Mouse (Mus musculus): ENCODE data around the gene Oas2.

The Oas2 gene

DNA sequence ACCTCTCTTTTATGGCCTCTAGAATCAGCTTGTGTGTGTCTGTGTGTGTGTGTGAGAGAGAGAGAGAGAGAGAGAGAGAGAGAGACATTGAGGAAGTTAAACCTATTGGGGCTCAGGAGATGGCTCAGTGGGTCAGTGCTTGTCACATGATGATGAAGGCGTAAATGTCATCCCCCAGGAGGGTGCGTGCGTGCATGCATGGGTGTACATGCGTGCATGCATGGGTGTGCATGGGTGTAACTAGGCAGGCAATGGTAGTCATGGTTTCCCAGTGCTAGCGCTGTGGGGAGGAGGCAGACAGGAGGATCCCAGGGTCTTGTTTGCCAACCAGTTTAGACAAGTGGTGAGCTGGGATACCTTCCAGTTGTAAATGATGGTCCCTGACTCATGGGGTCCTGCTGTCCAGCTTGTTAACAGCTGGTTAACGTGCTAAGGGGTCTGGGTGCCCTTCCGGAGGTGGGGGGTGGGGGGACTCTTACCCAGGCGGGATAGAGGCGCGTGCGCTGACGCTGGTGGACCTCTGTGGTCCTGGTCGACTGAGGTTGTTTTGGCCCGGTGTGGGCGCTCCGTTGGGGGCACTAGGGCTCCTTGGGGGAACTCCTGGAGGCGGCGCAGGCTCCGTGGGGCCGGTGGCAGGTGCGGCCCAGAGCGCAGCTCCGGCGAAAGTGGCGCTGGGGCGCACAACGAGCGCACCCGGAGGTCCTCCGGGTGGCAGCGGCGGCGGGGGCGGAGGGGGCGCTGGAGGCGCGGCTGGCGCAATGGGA, 55.5 kb downstream of the Oas2 start:
- no peak for DNase-seq

DNA sequence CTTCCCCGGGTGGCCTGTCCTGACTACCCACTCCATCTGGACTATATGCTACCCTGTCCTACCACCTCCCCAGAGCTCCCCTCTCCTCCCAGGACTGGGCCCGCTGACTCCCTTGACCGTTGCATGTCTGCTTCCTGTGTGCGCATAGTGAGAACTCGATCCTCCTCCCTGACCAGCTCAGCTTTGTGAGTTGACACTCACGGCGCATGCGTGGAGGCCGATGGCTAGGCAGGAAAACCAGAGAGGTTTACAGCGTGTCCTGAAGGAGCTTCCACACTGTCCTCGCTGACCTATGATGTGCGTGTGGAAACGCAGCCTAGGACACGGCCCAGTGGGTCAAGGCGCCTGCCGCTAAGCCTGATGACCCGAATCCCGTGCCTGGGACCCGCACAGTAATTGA, 57.6 kb downstream of the Oas2 start:
- no peak for DNase-seq

DNA sequence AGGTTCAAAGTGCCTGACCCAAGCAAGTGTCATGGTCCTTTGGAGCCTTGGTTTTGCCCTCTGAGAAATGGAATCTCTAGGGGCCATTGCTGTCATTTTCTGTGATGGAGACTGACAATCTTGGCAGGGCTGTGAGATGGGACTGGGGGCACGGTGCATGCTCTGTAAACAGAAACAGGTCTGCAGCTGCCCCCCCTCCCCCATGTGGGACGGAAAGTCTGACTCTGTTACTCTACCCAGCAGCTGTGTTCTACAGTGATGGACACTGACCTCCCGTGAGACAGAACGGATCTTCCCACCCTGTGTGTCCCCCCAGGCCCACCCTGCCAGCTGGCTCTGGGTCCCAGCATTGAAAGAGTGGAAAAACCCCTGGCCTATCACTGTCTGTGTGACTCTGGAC, 59.2 kb downstream of the Oas2 start:
- no peak for DNase-seq

DNA sequence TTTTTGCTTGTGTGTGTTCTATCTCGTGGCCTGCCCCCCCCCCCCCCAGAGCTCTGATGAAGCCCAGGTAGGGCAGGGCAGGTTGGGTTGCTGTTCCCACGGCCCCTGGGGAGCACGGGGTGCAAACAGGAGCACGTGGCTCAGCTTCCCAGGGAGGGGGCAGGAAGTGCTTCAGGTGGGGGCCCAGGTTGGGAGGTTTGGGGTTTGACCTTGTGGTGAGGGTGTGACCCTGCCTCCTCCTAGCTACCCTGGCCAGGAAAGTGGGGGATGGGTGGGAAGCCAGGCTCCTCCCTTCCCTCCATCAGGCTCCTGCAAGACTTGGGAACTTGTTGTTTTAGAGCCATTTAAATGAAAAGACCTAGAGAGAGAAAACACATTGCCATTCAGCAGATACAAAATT, 61.2 kb downstream of the Oas2 start:
- DNase-seq: no peak

DNA sequence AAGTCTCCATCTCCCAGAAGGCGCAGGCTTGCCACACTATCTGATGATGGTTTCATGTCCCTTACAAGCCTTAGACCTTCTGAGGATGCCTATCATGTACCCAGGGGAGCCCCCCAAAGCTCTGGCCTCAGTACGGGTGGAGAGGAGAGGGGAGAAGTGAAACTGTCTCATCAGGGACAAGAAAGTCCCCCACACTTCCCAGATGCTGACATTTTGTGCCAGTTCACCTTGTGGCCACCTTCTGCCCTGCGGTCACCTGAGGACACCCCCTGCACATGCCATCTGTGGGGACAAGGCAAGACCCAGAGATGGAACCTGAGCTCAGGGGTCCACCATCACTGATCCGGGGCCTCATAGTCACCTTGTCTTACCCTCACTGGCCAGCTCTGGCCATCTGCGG, 61.8 kb downstream of the Oas2 start:
- no peak for DNase-seq

DNA sequence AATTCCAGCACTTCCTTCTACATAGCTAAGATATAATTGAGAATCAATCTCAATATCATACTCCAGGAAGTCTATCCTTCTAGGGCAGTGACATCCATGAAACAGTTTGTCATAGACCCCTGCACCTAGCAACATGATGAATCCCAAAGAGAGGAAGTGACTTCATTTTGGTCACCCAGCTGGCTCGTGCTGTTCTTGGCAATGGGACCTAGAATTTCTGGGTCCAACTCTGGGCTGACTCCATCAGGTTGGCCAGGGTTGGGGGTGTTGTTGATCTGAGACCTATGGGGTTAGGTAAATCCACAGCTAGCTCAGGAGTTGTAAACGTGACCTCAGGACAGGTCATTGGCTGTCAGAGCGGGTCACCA, 62.2 kb downstream of the Oas2 start:
- no peak for DNase-seq

DNA sequence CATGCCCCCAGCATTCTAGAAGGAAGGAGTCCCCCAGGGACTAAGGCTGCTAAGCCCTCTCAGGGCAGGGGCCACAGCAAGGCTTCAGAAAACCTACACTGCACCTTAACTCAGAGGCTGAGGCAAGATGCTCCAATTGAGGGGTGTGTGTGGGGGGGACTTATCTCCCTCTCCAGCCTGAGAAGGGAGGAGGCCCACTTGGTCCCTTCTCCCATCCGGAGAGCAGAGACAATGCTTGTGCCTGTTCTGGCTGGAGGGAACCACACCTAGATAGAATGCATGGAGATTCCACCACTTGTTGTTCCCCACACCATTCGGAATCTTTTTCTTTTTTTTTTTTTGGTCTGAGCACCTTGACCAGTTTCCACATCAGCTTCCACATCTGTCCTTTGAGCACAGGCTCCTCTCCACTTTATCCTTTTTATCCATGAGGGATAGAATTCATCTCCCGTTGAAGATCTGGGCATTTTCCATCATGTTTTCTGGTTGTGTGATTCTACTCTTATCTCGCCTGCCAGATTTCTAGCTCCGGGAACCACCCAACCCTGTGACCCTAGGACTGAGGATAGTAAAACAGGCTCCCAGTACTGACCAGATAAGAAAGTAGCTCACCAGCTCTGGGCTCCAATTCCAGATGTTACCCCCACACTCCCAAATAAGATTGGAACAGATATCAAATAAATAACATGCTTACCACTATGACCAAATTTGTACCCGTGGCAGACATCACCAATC, 62.7 kb downstream of the Oas2 start:
- DNase-seq: no peak

DNA sequence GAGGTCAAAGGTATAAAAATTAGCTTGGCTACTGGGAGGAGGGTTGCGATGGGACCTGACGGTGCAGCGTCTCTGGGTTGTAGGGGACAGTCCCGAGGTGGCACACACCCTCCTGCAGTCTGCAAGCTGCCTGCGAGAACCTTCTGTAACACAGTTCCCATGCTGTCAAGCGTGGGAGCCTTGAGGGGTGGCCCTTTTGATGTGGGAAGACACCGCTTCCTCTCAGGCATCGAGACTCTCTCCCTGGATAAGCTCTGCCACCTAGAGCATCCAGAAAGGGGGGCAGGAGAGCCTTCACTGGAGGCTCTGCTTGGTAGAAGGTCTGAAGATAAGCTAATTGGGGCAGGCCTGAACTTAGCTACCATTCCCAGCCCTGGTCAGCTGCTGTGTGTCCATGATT, 64.0 kb downstream of the Oas2 start:
- no peak for DNase-seq

DNA sequence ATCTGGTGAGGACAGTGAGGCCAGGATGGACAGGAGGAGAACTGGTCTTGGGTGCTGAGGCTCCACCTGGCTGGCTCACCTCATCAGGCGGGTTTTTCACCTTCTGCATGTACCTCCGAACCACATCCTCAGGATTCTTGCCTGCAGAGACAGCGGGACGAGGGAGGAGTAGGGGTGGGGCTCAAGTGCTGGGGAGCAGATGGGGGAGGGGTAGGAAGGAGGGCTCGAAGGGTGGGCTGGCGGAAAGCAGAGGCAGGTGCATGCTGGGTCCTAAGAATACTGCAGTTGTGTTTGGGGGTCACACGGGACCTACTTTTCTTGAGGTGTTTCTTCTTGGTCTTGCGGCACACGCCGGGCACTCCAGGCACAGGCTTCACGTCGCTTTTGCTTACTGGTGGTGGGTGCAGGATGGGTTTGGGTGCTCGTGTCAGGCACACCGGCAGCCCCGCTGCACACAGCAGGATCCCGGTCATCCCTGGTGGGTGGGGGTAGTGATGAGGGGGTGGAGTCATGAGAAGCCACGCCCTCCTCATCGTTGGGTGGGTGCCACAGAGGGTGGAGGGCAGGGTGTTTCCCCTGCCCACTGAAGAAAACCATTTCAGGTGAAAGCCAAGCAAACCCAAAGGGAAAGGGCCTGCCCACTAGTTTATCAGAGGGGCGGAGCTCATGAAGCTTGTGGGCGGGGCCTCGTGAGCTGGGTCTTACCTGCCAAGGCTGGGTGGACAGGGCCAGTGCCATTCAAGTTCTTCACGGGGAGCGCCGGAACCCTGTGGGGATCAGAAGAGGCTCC, 66.5 kb downstream of the Oas2 start:
- DNase-seq: no peak

DNA sequence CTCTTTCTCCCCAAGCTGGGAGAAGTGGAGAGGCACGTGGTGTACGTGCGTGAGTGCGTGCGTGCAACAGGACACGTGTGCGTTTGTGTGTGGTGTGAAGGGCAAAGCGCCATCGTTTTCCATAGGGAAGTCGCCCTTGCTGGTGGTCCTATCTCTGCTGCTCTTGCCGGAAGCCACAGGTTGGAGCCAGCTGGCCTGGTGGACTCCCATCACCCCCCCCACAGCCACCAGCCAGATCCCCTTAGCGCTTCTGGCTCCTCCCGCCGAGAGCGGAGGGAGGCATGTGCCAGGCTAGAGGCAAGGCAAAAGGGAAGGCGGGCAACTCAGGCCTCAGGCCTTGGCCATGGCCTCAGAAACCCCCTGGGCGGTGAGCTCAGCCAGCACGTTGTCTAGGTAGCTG, 68.7 kb downstream of the Oas2 start:
- DNase-seq: no peak
